Mouse (Mus musculus): ENCODE measurements around the gene Nfe2l2.

DNA sequence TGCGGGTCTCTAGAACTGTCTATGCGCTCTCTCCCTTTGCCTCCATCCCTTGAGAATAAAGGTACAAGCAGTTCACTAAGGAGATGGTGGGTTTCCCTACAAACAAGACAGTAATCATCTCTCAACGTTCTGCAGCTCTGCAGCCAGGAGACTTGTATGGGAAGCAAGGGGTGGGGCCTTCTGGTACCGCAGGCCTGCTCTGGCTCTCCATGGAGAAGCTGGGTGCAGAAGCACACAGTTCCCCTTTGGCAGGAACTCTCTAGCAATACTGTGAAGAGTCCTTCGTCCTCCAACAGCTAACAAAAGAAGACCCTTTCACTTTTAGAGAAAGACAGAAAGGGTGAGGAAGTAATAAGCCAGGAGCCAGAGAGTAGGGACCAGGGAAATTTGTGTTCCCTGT lies 8.1 kb downstream of the Nfe2l2 start:
- no peak for TF ChIP-seq POLR2A (IDR thresholded peaks at IDR 0.05; ENCODE audit: low read depth, low read length)
- no peak for TF ChIP-seq CTCF (IDR thresholded peaks at IDR 0.05; ENCODE audit: extremely low read depth, insufficient read depth, insufficient read length, insufficient replicate concordance)
